In genomic region chr11:81611948-81612797, GRCm38 (mm10) we compare ENCODE assay signal across 7 mouse cellular contexts.
DNase-seq lines count a peak whose midpoint lies in the region; ATAC-seq lines count a peak whose summit lies in the region.

No protein-coding gene starts in this region.

- DNase-seq in 3T3-L1 (ENCODE audit: low read depth, low spot score): peak; percentile 5
- DNase-seq in ES-CJ7 (ENCODE audit: low read depth, low spot score): peak; percentile 79
- DNase-seq in right cerebral cortex, postnatal 36 days (ENCODE audit: low spot score in 2 of 2): peak; percentile 31 to 32
- DNase-seq in thymus, postnatal 4 days: no peak

- peak overlapping the region; percentile 50 for H3K4me2 ChIP-seq in embryonic facial prominence, embryonic 12.5 days (replicated peaks)
- H3K4me2 ChIP-seq in intestine, embryonic 15.5 days (replicated peaks): peak overlapping the region; percentile 71
- H3K4me2 ChIP-seq in liver, embryonic 12.5 days: peak overlapping the region; percentile 26

- peaks cover 7% of the 10 kb centered on the region for H3K4me1 ChIP-seq in embryonic facial prominence, embryonic 12.5 days
- peaks cover 10% of the 10 kb centered on the region; the same call in 1 of the 2 replicates for H3K4me1 ChIP-seq in intestine, embryonic 15.5 days (replicated peaks)
- H3K4me1 ChIP-seq in liver, embryonic 12.5 days: no peaks in the 10 kb centered on the region

- ATAC-seq in embryonic facial prominence, embryonic 12.5 days (ENCODE audit: insufficient number of reproducible peaks, insufficient read depth, low FRiP score, low TSS enrichment): peak; percentile 75; the same call in 1 of the 2 replicates
- peak; percentile 78 for ATAC-seq in intestine, embryonic 15.5 days
- no peak for ATAC-seq in liver, embryonic 12.5 days

- H3K27me3 ChIP-seq in embryonic facial prominence, embryonic 12.5 days: 0 out of 2 replicates have a peak, but pooled peaks cover 19% of the 10 kb centered on the region
- H3K27me3 ChIP-seq in intestine, embryonic 15.5 days (replicated peaks): no peaks in the 10 kb centered on the region
- peaks cover 35% of the 10 kb centered on the region for H3K27me3 ChIP-seq in liver, embryonic 12.5 days (replicated peaks)

- H3K4me3 ChIP-seq in embryonic facial prominence, embryonic 12.5 days: peak overlapping the region; percentile 29
- H3K4me3 ChIP-seq in intestine, embryonic 15.5 days (replicated peaks): peak overlapping the region; percentile 30
- no peak overlapping the region for H3K4me3 ChIP-seq in liver, embryonic 12.5 days

- no peaks in the 10 kb centered on the region for H3K9me3 ChIP-seq in embryonic facial prominence, embryonic 12.5 days
- no peaks in the 10 kb centered on the region for H3K9me3 ChIP-seq in intestine, embryonic 15.5 days
- H3K9me3 ChIP-seq in liver, embryonic 12.5 days (replicated peaks): no peaks in the 10 kb centered on the region

- H3K36me3 ChIP-seq in embryonic facial prominence, embryonic 12.5 days: no peaks in the 10 kb centered on the region
- no peaks in the 10 kb centered on the region for H3K36me3 ChIP-seq in intestine, embryonic 15.5 days
- H3K36me3 ChIP-seq in liver, embryonic 12.5 days: no peaks in the 10 kb centered on the region

- H3K27ac ChIP-seq in embryonic facial prominence, embryonic 12.5 days: no peak overlapping the region
- no peak overlapping the region for H3K27ac ChIP-seq in intestine, embryonic 15.5 days
- H3K27ac ChIP-seq in liver, embryonic 12.5 days: no peak overlapping the region

- 7% methylated on average over 20 of the region's 20 CpGs for WGBS in embryonic facial prominence, embryonic 12.5 days
- 6% methylated on average over 20 of the region's 20 CpGs for WGBS in intestine, embryonic 15.5 days
- WGBS in liver, embryonic 12.5 days (ENCODE audit: insufficient replicate concordance): 13% methylated on average over 20 of the region's 20 CpGs

- H3K9ac ChIP-seq in embryonic facial prominence, embryonic 12.5 days: no peak overlapping the region
- peak overlapping the region; percentile 34; the same call in 1 of the 2 replicates for H3K9ac ChIP-seq in intestine, embryonic 15.5 days
- no peak overlapping the region for H3K9ac ChIP-seq in liver, embryonic 12.5 days
